Mouse (Mus musculus) CH12.LX (cell line): Measurements from ENCODE around the gene Pabpn1l. TPM values are rescaled to one million over a fixed set of nuclear protein-coding genes. Genes with fewer than 3 reads are reported as not detected.

Experiments
- DNase-seq: peaks from one replicate; pipeline ENCODE4 v3.0.0-alpha.2; 2013; ENCODE audit errors: extremely low read depth
- H3K27ac ChIP-seq: 2 replicates; pipeline ENCODE4 v1.5.1; 2012; ENCODE audit warnings: low read depth, mild to moderate bottlenecking, control low read depth, moderate library complexity; ENCODE audit not compliant: insufficient read depth
- H3K27me3 ChIP-seq: replicated peaks from 2 replicates; pipeline ENCODE3; 2012; ENCODE audit warnings: inconsistent platforms
- H3K36me3 ChIP-seq, 2 experiments: replicated peaks in 1 of 2; 2 replicates each; pipeline versions ENCODE3 to v1.6.1; 2012; ENCODE audit warnings: inconsistent platforms in 1 of 2, low read length in 1 of 2, mild to moderate bottlenecking in 1 of 2, mixed read lengths in 1 of 2, moderate library complexity in 1 of 2; ENCODE audit not compliant: control insufficient read depth in 1 of 2, insufficient read depth in 1 of 2
- H3K4me1 ChIP-seq, 2 experiments: 2 replicates each; pipeline ENCODE4 v1.6.1; 2012; ENCODE audit warnings: inconsistent platforms in 1 of 2, moderate library complexity in 1 of 2; ENCODE audit not compliant: insufficient read depth in 2 of 2, control insufficient read depth in 1 of 2
- H3K4me2 ChIP-seq: 2 replicates; pipeline ENCODE4 v1.6.1; 2012; ENCODE audit warnings: low read depth, mild to moderate bottlenecking, control low read depth; ENCODE audit not compliant: poor library complexity, insufficient read depth, severe bottlenecking
- H3K4me3 ChIP-seq, 3 experiments: fragments of 150-350 bp in 1 of 3; sonication (generic) in 1 of 3; replicated peaks in 1 of 3; 2 replicates each; pipeline versions ENCODE3 to v1.5.1; 2011 to 2012; ENCODE audit warnings: low read depth in 2 of 3, low read length in 2 of 3, mild to moderate bottlenecking in 2 of 3, moderate library complexity in 2 of 3, control low read depth in 1 of 3, improper control_type of control experiment in 1 of 3, inconsistent platforms in 1 of 3, mixed read lengths in 1 of 3; ENCODE audit not compliant: poor library complexity in 1 of 3
- H3K79me2 ChIP-seq: replicated peaks from 2 replicates; pipeline ENCODE4 v1.6.1; 2012; ENCODE audit warnings: mild to moderate bottlenecking, moderate library complexity; ENCODE audit not compliant: control insufficient read depth, poor library complexity, insufficient read depth, severe bottlenecking; ENCODE audit errors: extremely low read depth
- H3K9ac ChIP-seq: 2 replicates; pipeline ENCODE4 v1.6.1; 2012; ENCODE audit warnings: low read depth, mild to moderate bottlenecking, control low read depth, moderate library complexity; ENCODE audit not compliant: insufficient read depth
- H3K9me3 ChIP-seq: replicated peaks from 2 replicates; pipeline ENCODE3; 2012; ENCODE audit warnings: low read length, inconsistent platforms, mixed read lengths
- CHD2 ChIP-seq: IDR thresholded peaks from 2 replicates; pipeline ENCODE4 v1.6.1; 2011; ENCODE audit warnings: low read length, improper control_type of control experiment
- CTCF ChIP-seq, 2 experiments: IDR thresholded peaks in 1 of 2; conservative IDR thresholded peaks in 1 of 2; 2 replicates each; pipeline ENCODE4 v1.5.1; 2011 to 2012; ENCODE audit warnings: low read depth in 2 of 2, low read length in 2 of 2, improper control_type of control experiment in 1 of 2, inconsistent platforms in 1 of 2, mild to moderate bottlenecking in 1 of 2, moderate library complexity in 1 of 2
- ELF1 ChIP-seq: IDR thresholded peaks from 2 replicates; pipeline ENCODE4 v1.6.1; 2014; ENCODE audit warnings: low read depth, mild to moderate bottlenecking, inconsistent platforms, low read length, improper control_type of control experiment
- ETS1 ChIP-seq: conservative IDR thresholded peaks from 2 replicates; pipeline ENCODE4 v1.6.1; 2012; ENCODE audit warnings: low read depth, mild to moderate bottlenecking, inconsistent platforms, low read length, improper control_type of control experiment, moderate library complexity
- GABPA ChIP-seq: IDR thresholded peaks from 2 replicates; pipeline ENCODE4 v1.6.1; 2012; ENCODE audit warnings: low read depth, low read length, improper control_type of control experiment, inconsistent platforms; ENCODE audit not compliant: insufficient replicate concordance
- HCFC1 ChIP-seq: IDR thresholded peaks from 2 replicates; pipeline ENCODE4 v1.6.1; 2012; ENCODE audit warnings: low read depth, mild to moderate bottlenecking, inconsistent platforms, low read length, improper control_type of control experiment
- JUN ChIP-seq: IDR thresholded peaks from 2 replicates; pipeline ENCODE4 v1.6.1; 2011; ENCODE audit warnings: low read depth, mild to moderate bottlenecking, low read length, improper control_type of control experiment, moderate library complexity; ENCODE audit not compliant: insufficient read depth
- MAX ChIP-seq: IDR thresholded peaks from 2 replicates; pipeline ENCODE4 v1.6.1; 2011; ENCODE audit warnings: low read length, improper control_type of control experiment
- MAZ ChIP-seq: IDR thresholded peaks from 2 replicates; pipeline ENCODE4 v1.6.1; 2012; ENCODE audit warnings: low read depth, mild to moderate bottlenecking, inconsistent platforms, low read length, improper control_type of control experiment, moderate library complexity
- MXI1 ChIP-seq: IDR thresholded peaks from 2 replicates; pipeline ENCODE4 v1.6.1; 2011; ENCODE audit warnings: mild to moderate bottlenecking, low read depth, low read length, improper control_type of control experiment
- MYC ChIP-seq: IDR thresholded peaks from 2 replicates; pipeline ENCODE4 v1.6.1; 2011; ENCODE audit warnings: low read depth, mild to moderate bottlenecking, improper control_type of control experiment, low read length
- NELFE ChIP-seq: IDR thresholded peaks from 2 replicates; pipeline ENCODE4 v1.6.1; 2011; ENCODE audit warnings: low read depth, low read length, improper control_type of control experiment
- PAX5 ChIP-seq: IDR thresholded peaks from 2 replicates; pipeline ENCODE4 v1.6.1; 2012; ENCODE audit warnings: low read length, inconsistent platforms, mixed read lengths
- POLR2A ChIP-seq: IDR thresholded peaks from 2 replicates; pipeline ENCODE4 v1.6.1; 2011; ENCODE audit warnings: low read depth, mild to moderate bottlenecking, improper control_type of control experiment, low read length
- POLR2AphosphoS2 ChIP-seq: IDR thresholded peaks from 2 replicates; pipeline ENCODE4 v1.6.1; 2011; ENCODE audit warnings: low read depth, low read length, improper control_type of control experiment
- RCOR1 ChIP-seq: conservative IDR thresholded peaks from 2 replicates; pipeline ENCODE4 v1.6.1; 2012; ENCODE audit warnings: low read depth, mild to moderate bottlenecking, inconsistent platforms, low read length, improper control_type of control experiment
- SIN3A ChIP-seq: IDR thresholded peaks from 2 replicates; pipeline ENCODE4 v1.6.1; 2012; ENCODE audit warnings: low read length, improper control_type of control experiment, inconsistent platforms
- SMC3 ChIP-seq: IDR thresholded peaks from 2 replicates; pipeline ENCODE4 v1.6.1; 2011; ENCODE audit warnings: low read depth, low read length, improper control_type of control experiment
- TBP ChIP-seq: conservative IDR thresholded peaks from 2 replicates; pipeline ENCODE4 v1.6.1; 2011; ENCODE audit warnings: low read depth, low read length, improper control_type of control experiment
- TCF12 ChIP-seq: IDR thresholded peaks from 2 replicates; pipeline ENCODE4 v1.6.1; 2014; ENCODE audit warnings: low read depth, mild to moderate bottlenecking, inconsistent platforms, low read length, improper control_type of control experiment
- USF1 ChIP-seq: IDR thresholded peaks from 2 replicates; pipeline ENCODE4 v1.6.1; 2014; ENCODE audit warnings: low read depth, mild to moderate bottlenecking, inconsistent platforms, low read length, improper control_type of control experiment
- ZC3H11A ChIP-seq: IDR thresholded peaks from 2 replicates; pipeline ENCODE4 v1.6.1; 2012; ENCODE audit warnings: low read depth, mild to moderate bottlenecking, inconsistent platforms, low read length, improper control_type of control experiment
- ZKSCAN1 ChIP-seq: IDR thresholded peaks from 2 replicates; pipeline ENCODE4 v1.6.1; 2012; ENCODE audit warnings: low read depth, inconsistent platforms, low read length, improper control_type of control experiment, borderline replicate concordance
- ZMIZ1 ChIP-seq: IDR thresholded peaks from 2 replicates; pipeline ENCODE4 v1.6.1; 2012; ENCODE audit warnings: low read depth, mild to moderate bottlenecking, inconsistent platforms, low read length, improper control_type of control experiment
- ZNF384 ChIP-seq: IDR thresholded peaks from 2 replicates; pipeline ENCODE4 v1.6.1; 2012; ENCODE audit warnings: low read depth, low read length, improper control_type of control experiment, inconsistent platforms
- dilution Hi-C: fragments of 300-500 bp; cut with MboI; formaldehyde crosslinking; loops from 2 replicates; pipeline ENCODE4 v1.14.3; 2020; ENCODE audit warnings: low sequenced_read_pairs; ENCODE audit not compliant: extremely low pct_unique_long_range_greater_than_20kb, extremely low pct_ligation_motif_present
- in situ Hi-C: fragments of 300-500 bp; cut with MboI; formaldehyde crosslinking; loops from 3 replicates; pipeline ENCODE4 v1.14.3; 2019; ENCODE audit warnings: low sequenced_read_pairs, low pct_ligation_motif_present, low pct_unique_long_range_greater_than_20kb, mixed read lengths
- polyA plus RNA-seq: library from polyadenylated mRNA; unstranded; fragments of >175 nt; gene quantifications from 2 replicates; pipeline ENCODE4 v1.2.1, GENCODE M21; 2012; ENCODE audit warnings: low read depth; ENCODE audit not compliant: insufficient read length
- total RNA-seq, 2 experiments: library from RNA; depleted of rRNA; stranded (reverse); fragments of 300-350 nt in 1 of 2; fragments of >200 nt in 1 of 2; gene quantifications; 2 replicates each; pipeline ENCODE4 v1.2.3; 2012 to 2014

The Pabpn1l gene
- total and polyA plus RNA-seq, 3 experiments: not detected

GRCm38 (mm10) chr8:122640825-122641224 lies 18.3 kb upstream of the Pabpn1l start:
- H3K27me3 ChIP-seq: no peaks in the 10 kb centered on the region
- no peak overlapping the region for H3K27ac ChIP-seq
- H3K4me3 ChIP-seq: no peak overlapping the region
- H3K36me3 ChIP-seq: peaks cover 85 to 100% of the 10 kb centered on the region in 2 experiments
- dilution Hi-C loops (no loop called here), in situ Hi-C loops (no loop called here)
- H3K79me2 ChIP-seq: no peaks in the 10 kb centered on the region
- no peak for DNase-seq
- TF ChIP-seq CTCF (conservative IDR thresholded peaks at IDR 0.05 in 1 of 2, IDR thresholded peaks at IDR 0.05 in 1 of 2; ENCODE audit: low read depth in 2 of 2, low read length in 2 of 2) (no peak), ZKSCAN1 (no peak), ZC3H11A (no peak), ZMIZ1 (no peak), USF1 (no peak), SMC3 (no peak), MYC (no peak), GABPA (no peak), MXI1 (no peak), TCF12 (no peak), ETS1 (no peak), CHD2 (no peak), POLR2A (no peak), POLR2AphosphoS2 (no peak), SIN3A (no peak)
- peaks cover 0 to 18% of the 10 kb centered on the region in 2 experiments; a peak in 2 of 4 replicates for H3K4me1 ChIP-seq
- no peak overlapping the region for H3K9ac ChIP-seq
- no peak overlapping the region for H3K4me2 ChIP-seq
- no peaks in the 10 kb centered on the region for H3K9me3 ChIP-seq

DNA sequence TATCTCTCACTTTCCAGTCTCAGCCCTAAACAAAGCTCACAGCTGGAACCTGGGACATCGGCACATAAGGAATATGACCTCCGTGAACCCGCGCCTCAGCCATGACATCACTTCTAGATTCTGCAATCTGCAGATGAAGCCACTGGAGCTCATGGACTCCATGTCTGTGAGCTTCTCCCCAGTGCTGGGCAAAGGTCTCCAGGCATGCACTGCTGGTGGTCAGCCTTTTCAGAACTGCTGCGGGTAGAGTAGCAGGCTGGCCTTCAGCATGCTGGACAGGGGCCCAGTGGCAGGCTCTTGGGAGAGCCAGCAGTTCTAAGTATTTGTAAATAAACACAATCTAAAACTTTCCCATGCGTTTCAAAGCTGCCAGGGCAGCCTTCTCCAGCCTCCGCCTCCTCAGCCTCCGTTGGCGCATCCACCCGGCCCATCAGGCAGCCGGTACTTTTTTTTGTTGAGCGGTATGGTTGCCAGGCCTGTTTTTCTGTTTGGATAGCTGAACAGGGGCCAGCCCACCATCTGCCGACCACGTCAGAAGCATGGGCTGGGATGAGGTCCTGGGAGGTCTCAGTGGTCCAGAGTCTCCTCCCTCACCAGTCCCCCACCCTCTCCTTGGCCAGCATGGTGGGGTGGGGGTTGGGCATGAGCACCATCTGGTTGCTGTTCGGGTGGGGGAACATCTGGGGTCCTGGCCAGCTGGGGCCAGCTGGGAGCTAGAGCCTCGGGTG lies 17.1 kb upstream of the Pabpn1l start:
- H3K9ac ChIP-seq: no peak overlapping the region
- H3K9me3 ChIP-seq: no peaks in the 10 kb centered on the region
- TF ChIP-seq ZNF384 (no peak), GABPA (no peak), TCF12 (no peak), TBP (no peak), SIN3A (no peak), MXI1 (no peak), PAX5 (no peak), JUN (no peak), SMC3 (no peak), NELFE (no peak), POLR2A (no peak), MAX (no peak), RCOR1 (no peak), ZMIZ1 (no peak), CHD2 (no peak), ELF1 (no peak), HCFC1 (no peak), MAZ (no peak)
- TF ChIP-seq, all 38 proteins: peak for 0
- H3K27me3 ChIP-seq: no peaks in the 10 kb centered on the region
- H3K79me2 ChIP-seq: no peaks in the 10 kb centered on the region
- peaks cover 0 to 6% of the 10 kb centered on the region in 2 experiments; a peak in 2 of 4 replicates for H3K4me1 ChIP-seq
- H3K4me3 ChIP-seq: no peak overlapping the region
- in situ Hi-C loops: no loop called here
- DNase-seq: no peak
- H3K36me3 ChIP-seq: peaks cover 92 to 100% of the 10 kb centered on the region in 2 experiments
- dilution Hi-C loops: no loop called here
- no peak overlapping the region for H3K27ac ChIP-seq
- no peak overlapping the region for H3K4me2 ChIP-seq
